Mouse (Mus musculus): Measurements from ENCODE around the gene Ly6g6d. TPM values are rescaled to one million over a fixed set of nuclear protein-coding genes. Genes with fewer than 3 reads are reported as not detected.
"Not testable (repeated sequence)": the region's sequence is repeated elsewhere in the genome, so short reads cannot be mapped to it uniquely, and the experiment has no call there.

Gene Ly6g6d
- polyA plus RNA-seq, 2 experiments from 2014 or later: not detected

GRCm38 (mm10) chr17:35048149-35048931 lies 29.5 kb downstream of the Ly6g6d start:
- peak; percentile 11 for ATAC-seq

DNA sequence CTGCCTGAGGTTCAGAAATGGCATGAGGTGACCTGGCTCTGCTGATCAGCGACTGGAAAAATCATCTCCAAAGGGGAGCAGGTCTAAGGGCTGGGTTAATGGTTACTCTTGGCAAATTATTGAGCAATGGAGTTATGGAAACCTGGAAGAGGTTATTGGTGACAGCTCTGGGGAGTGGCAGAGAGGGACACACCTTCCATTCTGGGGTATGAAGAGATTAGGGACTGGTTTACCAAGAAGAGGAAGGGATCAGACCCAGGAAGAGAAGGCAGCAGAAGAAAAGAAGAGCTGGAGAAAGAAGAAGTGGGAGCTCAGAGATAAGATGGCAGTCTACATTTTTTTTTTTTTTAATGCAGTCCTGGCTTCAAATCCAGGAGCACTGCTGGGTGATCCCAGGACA lies 30.2 kb downstream of the Ly6g6d start:
- no peak for ATAC-seq

DNA sequence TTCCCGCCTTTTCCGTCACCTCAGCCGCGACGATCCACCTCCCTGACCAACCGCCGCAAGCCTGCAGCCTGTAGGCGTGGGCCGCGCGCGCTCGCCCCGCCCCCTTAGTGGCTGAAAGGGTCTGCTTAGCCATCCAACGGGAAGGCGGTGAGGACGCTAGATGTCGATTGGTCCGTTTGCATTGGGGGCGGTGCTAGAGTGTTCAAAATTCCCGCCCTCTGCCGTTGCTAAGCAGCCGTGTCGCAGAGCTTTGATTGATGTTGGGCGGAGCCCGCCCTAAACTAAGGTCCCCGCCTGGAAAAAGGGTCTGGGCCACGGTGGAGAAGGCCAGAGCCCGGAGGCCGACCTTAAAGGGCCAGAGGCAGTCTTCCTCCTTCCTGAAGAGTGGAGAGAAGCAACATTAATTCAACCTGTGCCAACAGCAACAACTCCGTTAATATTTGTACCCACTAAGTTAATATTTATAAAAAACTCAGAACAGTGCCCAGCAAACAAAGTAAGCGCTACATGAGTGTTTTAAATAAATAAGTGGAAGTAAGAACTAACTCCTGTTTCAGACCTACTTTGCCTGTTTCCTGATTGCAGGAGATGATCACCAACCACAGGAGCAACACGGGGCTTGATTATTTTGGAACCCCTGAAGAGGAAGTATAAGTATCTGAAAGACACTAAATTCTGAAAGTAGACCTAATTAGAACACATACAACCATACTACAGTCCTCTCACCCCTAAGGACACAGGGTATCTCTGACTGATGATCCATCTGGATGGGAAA lies 31.0 kb downstream of the Ly6g6d start, which contains the start of gene Msh5:
TSS of gene Msh5 (minus strand) at position 65 of the 775 bp plus-strand sequence.
- peak; percentile 80 for ATAC-seq

- no peak for ATAC-seq
Observed at GRCm38 (mm10) chr17:35045807-35046680, 31.8 kb downstream of the Ly6g6d start.

DNA sequence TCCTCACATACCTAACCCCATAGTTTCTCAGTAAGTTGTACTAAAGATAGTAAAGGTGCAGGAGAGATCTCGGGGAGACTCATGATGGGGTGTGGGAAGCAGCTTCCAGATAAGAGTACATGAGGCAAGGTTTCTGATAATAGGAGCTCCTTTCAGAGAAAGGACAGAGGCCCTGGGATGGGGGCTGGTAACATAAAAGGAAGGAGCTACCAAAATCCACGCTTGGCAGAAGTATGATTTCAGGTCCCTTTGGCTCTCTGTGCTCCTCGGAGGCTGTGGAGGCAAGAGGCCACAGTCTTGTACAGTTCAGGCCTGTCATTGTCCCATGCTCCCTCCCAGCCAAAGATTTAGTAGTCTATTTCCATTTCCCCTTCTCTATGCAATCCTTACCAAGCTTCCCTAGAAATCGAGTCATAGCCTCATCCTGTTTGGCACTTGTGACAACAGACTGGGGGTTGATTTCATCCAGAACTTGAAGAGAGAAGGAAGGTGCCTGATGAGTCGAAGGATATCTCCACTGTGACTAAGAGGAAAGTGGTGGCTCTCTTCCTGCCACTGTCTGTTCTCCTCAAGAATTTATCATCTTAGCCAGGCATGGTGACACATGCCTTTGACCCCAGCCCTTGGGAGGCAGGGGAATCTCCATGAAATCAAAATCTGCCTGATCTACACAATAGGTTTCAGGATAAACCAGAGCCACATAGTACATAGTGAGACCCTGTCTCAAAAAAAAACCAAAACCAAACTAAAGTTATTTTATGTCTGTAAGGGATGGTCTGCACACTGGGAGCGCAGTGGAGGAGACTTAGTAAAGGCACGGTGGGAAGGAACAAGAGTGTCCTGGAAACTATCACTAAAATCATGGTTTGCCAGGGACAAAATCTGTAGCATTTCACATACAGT lies 32.7 kb downstream of the Ly6g6d start:
- ATAC-seq: no peak

GRCm38 (mm10) chr17:35043794-35044193 lies 34.1 kb downstream of the Ly6g6d start:
- ATAC-seq: no peak

- no peak for ATAC-seq
Observed at GRCm38 (mm10) chr17:35039121-35039873, 38.6 kb downstream of the Ly6g6d start.

DNA sequence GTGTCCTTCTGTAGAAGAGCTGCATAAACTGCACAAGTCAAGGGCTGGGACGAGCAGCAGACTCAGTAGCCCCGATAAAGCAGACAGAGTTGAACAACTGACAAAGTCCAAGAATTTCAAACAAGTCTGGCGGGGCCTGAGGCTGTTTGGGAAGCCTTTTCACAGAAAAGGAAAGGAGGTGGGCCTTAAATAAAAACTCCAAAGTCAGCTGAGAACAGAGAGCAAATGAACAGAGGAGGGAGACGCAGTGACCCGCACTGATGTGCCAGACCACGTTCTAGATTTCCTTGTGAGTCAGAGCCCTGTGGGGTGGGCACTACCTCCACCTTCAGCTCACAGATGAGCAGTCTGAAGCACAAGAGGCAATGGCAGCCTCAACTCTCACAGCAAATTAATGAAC lies 43.0 kb downstream of the Ly6g6d start:
- ATAC-seq: no peak

DNA sequence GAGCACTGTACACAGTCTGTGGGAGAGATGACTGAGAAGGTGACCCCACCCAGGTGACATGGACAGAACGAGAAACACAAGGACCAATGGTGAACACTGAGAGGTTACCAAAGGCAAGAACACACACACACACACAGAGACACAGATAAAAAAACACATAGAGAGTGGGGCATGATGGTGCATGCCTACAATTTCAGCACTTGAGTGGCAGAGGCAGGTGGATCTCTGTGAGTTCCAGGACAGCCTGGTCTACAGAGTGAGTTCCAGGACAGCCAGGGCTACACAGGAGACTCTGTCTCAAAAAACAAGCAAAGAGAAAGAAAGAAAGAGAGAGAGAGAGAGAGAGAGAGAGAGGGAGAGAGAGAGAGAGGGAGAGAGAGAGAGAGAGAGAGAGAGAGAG lies 44.2 kb downstream of the Ly6g6d start:
- not testable (repeated sequence) for ATAC-seq

DNA sequence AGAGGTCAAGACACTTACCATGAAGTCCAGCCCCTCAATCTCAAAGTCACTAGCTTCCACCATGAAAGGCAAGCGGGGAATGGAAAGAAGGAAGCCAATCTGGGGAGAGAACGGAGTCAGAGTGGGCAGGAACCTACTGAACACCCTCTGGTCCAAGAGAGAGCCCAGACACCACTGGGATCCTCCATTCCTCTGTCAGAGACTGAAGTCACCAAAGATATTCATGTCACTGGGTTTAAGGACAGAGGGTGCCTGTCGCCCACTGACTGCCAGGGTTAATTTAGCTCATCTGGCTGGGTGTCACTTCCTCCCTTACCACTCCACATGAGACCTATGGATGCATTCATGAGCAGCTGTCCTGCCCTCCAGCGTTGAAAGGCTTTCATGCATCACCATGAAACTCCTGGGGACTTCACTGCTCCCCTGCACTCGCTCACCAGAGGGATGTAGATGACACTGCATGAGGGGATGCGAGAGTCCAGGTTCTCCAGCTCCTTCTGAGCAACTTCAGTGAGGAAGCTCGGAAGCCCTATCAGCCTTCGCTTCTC lies 45.5 kb downstream of the Ly6g6d start:
- ATAC-seq: no peak

GRCm38 (mm10) chr17:35031880-35032279 lies 46.0 kb downstream of the Ly6g6d start:
- no peak for ATAC-seq

DNA sequence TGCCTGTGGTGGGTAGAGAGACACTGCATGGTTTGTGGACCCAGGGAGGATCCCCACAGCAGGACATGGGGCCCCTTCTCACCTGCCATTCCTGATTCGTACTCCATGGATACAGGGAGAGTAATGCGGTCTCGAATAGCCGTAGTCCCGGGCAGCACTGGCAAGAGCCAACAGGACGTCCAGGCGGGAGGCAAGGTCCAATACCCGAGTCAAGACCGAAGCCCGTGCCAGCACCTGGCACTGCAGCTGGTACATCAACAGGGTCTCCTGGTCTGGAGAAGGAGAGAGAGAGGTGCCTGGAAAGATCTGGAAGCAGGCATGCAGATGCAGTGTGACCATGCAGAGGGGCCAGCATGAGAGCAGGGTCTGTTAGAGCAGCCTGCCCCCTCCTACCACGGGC lies 46.6 kb downstream of the Ly6g6d start:
- ATAC-seq: no peak

- ATAC-seq: no peak
Observed at GRCm38 (mm10) chr17:35029691-35030532, 48.0 kb downstream of the Ly6g6d start.

- no peak for ATAC-seq
Observed at GRCm38 (mm10) chr17:35028315-35028714, 49.5 kb downstream of the Ly6g6d start.

DNA sequence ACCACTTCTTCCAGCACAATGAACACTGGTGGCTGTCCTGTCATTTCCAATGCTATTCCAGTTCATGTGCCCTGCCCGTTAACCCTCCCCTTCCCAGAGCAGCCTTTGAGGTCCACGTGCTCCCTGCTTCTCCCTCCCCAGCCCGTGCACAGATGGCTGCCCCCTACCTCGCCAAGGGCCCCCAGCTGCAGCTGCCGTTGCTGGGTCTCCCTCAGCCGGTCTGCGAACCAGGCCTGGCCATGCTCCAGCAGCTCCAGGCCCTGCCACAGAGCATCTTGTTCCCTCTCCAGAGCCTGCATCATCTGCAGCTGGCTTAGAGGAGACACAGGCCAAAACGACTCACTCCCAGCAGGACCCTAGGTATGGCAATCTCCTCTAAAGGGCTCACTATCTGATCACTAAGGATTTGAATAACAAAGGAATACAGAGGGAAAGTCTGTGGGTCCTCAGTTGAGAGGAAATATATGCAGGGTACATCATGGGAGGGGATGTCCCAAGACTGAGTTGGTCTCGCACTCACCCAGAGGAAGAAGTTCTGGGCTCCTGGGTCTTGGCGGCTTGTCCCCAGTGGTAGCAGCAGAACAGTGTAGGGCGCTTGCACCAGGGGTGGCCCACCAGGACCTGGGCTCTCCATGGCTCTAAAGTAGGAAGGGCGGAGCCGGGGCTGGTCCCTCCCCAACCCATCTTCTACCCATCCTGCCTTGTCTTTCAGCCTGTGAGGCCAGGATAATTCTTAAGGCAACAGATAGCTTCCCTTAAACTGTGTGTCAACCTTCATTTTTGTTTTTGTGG lies 50.4 kb downstream of the Ly6g6d start, which contains the start of gene Sapcd1:
TSS of gene Sapcd1 (minus strand) at position 740 of the 792 bp plus-strand sequence.
- ATAC-seq: no peak

DNA sequence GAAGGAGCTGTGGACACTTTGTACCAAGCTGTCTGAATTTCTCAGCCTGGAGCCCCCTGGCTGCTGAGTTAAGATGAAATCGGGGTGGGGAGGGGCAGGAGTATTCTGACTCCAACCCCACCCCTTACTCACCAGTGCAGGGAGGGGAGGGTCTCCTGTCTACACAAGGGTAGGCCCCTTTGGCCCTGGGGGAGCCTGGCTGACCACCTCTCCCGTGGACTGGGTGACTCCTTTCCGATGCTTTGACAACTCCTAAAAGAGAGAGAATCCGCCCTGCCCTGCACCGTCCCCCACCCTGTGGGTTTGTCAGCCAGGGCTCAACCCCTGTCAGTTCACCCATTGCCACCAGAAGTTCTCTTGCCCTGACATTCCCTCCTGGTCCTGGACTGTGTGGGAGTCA lies 51.7 kb downstream of the Ly6g6d start:
- no peak for ATAC-seq

DNA sequence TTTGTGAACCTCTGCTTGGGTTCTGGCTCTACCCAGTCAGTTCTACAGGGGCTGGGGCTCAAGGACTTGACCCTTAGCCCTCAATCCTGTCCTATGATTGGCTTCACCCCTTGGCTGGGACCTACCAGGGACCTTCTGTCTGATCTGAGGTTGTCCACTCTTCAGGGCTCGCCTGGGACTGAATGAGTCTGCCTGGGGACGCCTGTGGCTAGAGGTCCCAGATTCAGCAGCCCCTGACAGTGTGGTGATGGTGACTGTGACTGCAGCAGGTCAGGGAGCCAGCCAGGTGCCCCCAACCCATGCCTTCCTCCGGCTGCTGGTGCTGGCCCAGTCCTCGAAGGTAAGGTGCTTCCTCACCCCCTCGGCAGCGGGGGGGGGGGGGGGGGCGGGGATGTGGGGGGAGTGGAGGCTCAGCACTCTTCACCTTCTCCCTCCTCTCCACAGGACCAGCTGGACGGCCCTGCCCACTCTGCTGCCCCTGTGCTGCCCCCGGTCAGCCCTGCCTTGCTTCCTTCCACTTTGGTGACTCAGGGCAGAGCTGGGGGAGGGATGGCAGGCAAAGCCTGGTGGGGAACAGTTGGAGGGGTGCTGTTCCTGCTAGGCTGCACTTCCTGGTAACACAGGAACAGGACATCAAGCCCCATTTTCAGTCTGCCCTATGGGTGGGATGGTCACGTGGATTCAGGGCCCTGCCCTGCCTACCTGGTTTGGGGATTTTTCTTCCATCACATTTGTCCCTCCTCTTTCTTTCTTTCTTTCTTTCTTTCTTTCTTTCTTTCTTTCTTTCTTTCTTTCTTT lies 53.0 kb downstream of the Ly6g6d start:
- ATAC-seq: no peak

GRCm38 (mm10) chr17:35024261-35024660 lies 53.6 kb downstream of the Ly6g6d start:
- ATAC-seq: no peak
